Mouse (Mus musculus) hindbrain, embryonic 15.5 days (tissue): ENCODE data around the gene Sh3rf3. TPM values are rescaled to one million over a fixed set of nuclear protein-coding genes. Genes with fewer than 3 reads are reported as not detected.
A peak's percentile ranks its signal among the peaks of the same experiment; 100 is the strongest.

Experiments used
- ATAC-seq: fragments of 200-750 bp; cut with Nextera tagmentation; 2 replicates; pipeline ENCODE4 v1.8.0; 2017; ENCODE audit warnings: low read depth, moderate number of reproducible peaks, moderate TSS enrichment; ENCODE audit not compliant: low FRiP score
- H3K27ac ChIP-seq: fragments of 300-500 bp; sonication (generic); replicated peaks from 2 replicates; pipeline ENCODE4 v1.5.1; 2015; ENCODE audit warnings: mild to moderate bottlenecking, inconsistent platforms
- H3K27me3 ChIP-seq: fragments of 300-500 bp; sonication (generic); 2 replicates; pipeline ENCODE4 v1.6.1; 2015; ENCODE audit warnings: control low read depth, inconsistent platforms
- H3K36me3 ChIP-seq: fragments of 300-500 bp; sonication (generic); 2 replicates; pipeline ENCODE4 v1.6.1; 2015; ENCODE audit warnings: control low read depth, inconsistent platforms
- H3K4me1 ChIP-seq: fragments of 300-500 bp; sonication (generic); replicated peaks from 2 replicates; pipeline ENCODE4 v1.6.1; 2015; ENCODE audit warnings: control low read depth, inconsistent platforms
- H3K4me2 ChIP-seq: fragments of 300-500 bp; sonication (generic); 2 replicates; pipeline ENCODE4 v1.6.1; 2015; ENCODE audit warnings: moderate library complexity, mild to moderate bottlenecking, inconsistent platforms
- H3K4me3 ChIP-seq: fragments of 300-500 bp; sonication (generic); 2 replicates; pipeline ENCODE4 v1.5.1; 2015; ENCODE audit warnings: mild to moderate bottlenecking, inconsistent platforms
- H3K9ac ChIP-seq: fragments of 300-500 bp; sonication (generic); 2 replicates; pipeline ENCODE4 v1.6.1; 2015; ENCODE audit warnings: inconsistent platforms
- H3K9me3 ChIP-seq: fragments of 300-500 bp; sonication (generic); 2 replicates; pipeline ENCODE4 v1.6.1; 2016; ENCODE audit warnings: control low read depth, inconsistent platforms
- WGBS: fragments of 180-500 bp; shearing (Covaris S2); methylation state at CpG from one replicate; pipeline ENCODE4 v1.1.7; 2015; 5-methylcytosine and 5-hydroxymethylcytosine counted together
- polyA plus RNA-seq: library from polyadenylated mRNA; unstranded; fragments of >200 nt; fragmentation: Nextera tagmentation; extraction: Ambion mirVana; gene quantifications from 2 replicates; pipeline ENCODE4 v1.2.1, GENCODE M21; 2015

The Sh3rf3 gene
- polyA plus RNA-seq, 1 experiment from 2014 or later, result 4.4 TPM

DNA sequence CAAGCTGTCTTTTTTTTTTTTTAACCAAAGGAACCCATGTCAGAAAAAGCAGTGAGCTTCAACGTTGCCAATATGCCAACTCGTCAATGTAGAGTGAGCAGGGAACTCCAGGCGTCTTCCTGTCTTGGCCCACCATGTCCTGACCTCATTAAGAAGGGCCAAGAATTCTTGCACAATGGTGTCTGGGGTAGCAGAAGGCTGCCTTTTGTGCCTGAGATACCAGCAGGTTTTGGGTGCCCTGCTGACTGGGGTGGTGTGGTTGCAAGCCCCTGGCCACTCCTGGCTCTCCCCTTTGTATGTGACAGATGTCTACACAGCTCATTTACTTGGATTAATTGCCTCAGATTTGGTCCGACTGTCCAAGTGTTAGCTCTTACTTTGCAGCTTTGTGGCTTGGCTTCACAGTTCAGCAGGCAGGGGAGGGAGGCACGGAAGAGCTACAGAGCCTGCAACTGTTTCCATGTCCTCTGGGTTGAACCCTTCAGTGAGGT lies 115.8 kb downstream of the Sh3rf3 start:
- H3K9ac ChIP-seq, result no peak overlapping the region
- peaks cover 21% of the 10 kb centered on the region for H3K4me1 ChIP-seq
- WGBS, result 33% methylated on average over 5 of the region's 5 CpGs
- H3K4me2 ChIP-seq, result no peak overlapping the region
- H3K9me3 ChIP-seq, result no peaks in the 10 kb centered on the region
- H3K4me3 ChIP-seq, result no peak overlapping the region
- ATAC-seq, result peak; percentile 62
- no peaks in the 10 kb centered on the region for H3K27me3 ChIP-seq
- no peaks in the 10 kb centered on the region for H3K36me3 ChIP-seq
- no peak overlapping the region; the same call in 1 of the 2 replicates for H3K27ac ChIP-seq

DNA sequence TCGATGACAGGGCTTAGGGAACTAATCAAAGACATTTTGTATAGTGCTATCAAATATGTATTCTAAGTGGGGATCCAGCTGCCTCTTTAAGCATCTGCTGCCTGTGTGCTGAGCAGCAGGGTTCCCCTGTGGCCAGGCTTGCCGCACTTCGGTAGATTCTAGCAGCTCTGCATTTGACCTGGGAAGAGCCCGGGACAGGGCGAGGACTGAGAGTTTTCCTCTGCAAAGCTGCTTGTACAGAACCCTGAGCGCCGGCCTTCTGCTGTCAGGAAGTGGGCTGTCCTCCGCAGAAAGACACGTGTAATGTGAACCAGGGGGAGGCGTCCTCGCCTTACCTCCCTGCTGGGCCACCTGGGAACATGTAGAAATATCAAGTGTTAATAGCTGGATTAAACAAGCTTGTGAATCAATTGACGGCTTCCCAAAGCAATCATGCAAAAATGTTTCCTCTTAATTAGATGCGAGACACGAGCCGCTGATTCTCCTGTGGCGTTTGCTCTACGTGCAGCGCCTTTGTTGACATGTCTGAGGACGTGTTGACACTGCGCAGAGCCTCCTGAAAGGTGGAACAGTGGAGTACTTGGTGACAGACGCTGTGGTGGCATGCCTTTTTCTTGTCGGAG lies 119.1 kb downstream of the Sh3rf3 start:
- no peaks in the 10 kb centered on the region for H3K27me3 ChIP-seq
- H3K4me2 ChIP-seq, result peak overlapping the region; percentile 48
- peak overlapping the region; percentile 31 for H3K27ac ChIP-seq
- no peaks in the 10 kb centered on the region for H3K36me3 ChIP-seq
- H3K9me3 ChIP-seq, result no peaks in the 10 kb centered on the region
- peaks cover 31% of the 10 kb centered on the region for H3K4me1 ChIP-seq
- ATAC-seq, result peak; percentile 49
- H3K9ac ChIP-seq, result peak overlapping the region; percentile 15; the same call in 1 of the 2 replicates
- peak overlapping the region; percentile 10; the same call in 1 of the 2 replicates for H3K4me3 ChIP-seq
- 14% methylated on average over 22 of the region's 22 CpGs for WGBS

DNA sequence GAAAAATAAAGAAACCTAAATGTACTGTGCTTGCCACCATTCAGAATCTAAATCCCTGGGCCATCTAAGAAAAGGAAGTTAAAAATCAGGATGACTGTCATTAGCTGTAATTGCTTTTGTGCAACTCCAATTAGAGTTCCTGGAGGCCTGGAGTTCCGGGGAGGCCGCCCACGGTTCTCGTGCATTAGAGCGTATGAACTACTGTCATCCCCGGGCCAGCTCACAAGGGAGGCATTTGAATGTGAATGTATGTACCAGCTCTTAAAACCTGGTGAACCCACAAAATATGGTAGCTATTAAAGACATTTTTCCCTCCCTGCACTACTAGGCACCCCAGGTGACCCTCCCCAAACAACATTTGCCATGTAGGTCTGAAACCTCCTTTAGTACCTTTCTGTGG lies 122.4 kb downstream of the Sh3rf3 start:
- WGBS, result 43% methylated on average over 6 of the region's 6 CpGs
- Histone ChIP-seq H3K27ac (0 out of 2 replicates have a peak overlapping the region, but pooled peaks have one; percentile 7), H3K4me2 (no peak overlapping the region), H3K9me3 (no peaks in the 10 kb centered on the region), H3K27me3 (no peaks in the 10 kb centered on the region), H3K36me3 (no peaks in the 10 kb centered on the region), H3K4me3 (no peak overlapping the region), H3K9ac (no peak overlapping the region), H3K4me1 (peaks cover 23% of the 10 kb centered on the region)
- no peak for ATAC-seq

DNA sequence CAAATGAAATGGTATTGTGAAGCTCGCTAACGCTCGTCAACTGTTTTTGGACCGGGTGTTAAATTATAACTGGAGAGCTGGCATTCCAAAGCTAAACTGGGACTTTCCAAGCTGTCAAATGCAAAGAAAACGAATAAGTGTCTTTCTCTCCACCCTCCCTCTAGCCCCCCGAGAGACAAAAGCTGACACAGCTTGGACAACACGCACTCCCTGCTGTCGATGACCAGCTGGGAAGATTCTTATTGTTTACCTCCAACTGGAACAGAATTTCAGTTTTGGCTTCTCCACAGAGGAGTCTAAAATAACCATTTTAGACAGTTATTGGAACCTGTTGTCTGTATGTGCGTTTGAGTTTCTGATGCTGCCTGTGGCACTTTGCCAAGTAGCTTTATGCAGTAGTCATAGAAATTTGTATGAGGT lies 123.3 kb downstream of the Sh3rf3 start:
- no peak overlapping the region for H3K27ac ChIP-seq
- H3K27me3 ChIP-seq, result no peaks in the 10 kb centered on the region
- no peaks in the 10 kb centered on the region for H3K36me3 ChIP-seq
- no peak overlapping the region for H3K9ac ChIP-seq
- H3K9me3 ChIP-seq, result no peaks in the 10 kb centered on the region
- H3K4me1 ChIP-seq, result peaks cover 23% of the 10 kb centered on the region
- 31% methylated on average over 9 of the region's 9 CpGs for WGBS
- ATAC-seq, result no peak
- no peak overlapping the region for H3K4me3 ChIP-seq
- no peak overlapping the region for H3K4me2 ChIP-seq

DNA sequence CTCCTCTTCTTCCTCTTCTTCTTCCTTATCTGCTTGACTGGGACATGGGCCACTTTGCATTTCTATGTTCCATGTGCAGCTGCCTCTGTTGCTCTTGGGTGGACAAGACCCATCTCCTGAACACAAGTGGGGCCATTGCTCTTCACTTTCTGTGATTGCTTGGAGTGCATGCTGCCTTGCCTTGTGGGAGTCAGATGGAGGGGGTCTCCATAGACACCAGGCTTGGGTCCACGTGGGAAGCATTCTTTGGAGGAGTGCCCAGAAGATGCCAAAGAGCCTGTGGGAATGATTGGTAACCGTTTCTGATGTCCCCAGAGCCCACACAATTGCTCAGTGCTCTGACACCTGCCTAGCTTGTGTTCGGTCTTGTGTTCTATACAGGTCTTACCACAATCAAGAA lies 124.4 kb downstream of the Sh3rf3 start:
- Histone ChIP-seq H3K4me3 (no peak overlapping the region), H3K27ac (no peak overlapping the region), H3K4me2 (no peak overlapping the region), H3K9ac (no peak overlapping the region), H3K4me1 (peaks cover 14% of the 10 kb centered on the region), H3K9me3 (no peaks in the 10 kb centered on the region), H3K36me3 (no peaks in the 10 kb centered on the region), H3K27me3 (no peaks in the 10 kb centered on the region)
- ATAC-seq, result no peak
- WGBS, result 57% methylated on average over 3 of the region's 3 CpGs

DNA sequence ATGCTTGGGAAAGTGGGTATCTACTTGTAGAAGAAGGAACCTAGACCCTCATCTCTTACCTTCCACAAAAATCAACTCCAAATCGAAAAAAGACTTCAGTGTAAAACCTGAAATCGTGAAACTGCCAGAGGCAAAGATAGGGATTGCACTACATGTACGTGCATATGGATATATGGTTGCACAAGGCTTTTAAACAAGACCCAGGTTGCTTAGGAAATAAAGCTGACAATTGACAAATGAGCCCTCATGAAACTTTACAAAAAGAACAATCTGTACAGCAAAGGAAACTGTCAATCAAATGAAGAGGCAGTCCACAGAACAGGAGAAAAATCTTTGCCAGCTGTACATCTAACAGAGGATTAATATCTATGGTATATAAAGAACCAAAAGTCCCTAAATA lies 129.7 kb downstream of the Sh3rf3 start:
- no peak for ATAC-seq
- Histone ChIP-seq H3K4me3 (no peak overlapping the region), H3K9ac (no peak overlapping the region), H3K4me2 (no peak overlapping the region), H3K27ac (no peak overlapping the region), H3K4me1 (no peaks in the 10 kb centered on the region), H3K36me3 (no peaks in the 10 kb centered on the region), H3K27me3 (no peaks in the 10 kb centered on the region), H3K9me3 (no peaks in the 10 kb centered on the region)
- 87% methylated on average over 3 of the region's 3 CpGs for WGBS

DNA sequence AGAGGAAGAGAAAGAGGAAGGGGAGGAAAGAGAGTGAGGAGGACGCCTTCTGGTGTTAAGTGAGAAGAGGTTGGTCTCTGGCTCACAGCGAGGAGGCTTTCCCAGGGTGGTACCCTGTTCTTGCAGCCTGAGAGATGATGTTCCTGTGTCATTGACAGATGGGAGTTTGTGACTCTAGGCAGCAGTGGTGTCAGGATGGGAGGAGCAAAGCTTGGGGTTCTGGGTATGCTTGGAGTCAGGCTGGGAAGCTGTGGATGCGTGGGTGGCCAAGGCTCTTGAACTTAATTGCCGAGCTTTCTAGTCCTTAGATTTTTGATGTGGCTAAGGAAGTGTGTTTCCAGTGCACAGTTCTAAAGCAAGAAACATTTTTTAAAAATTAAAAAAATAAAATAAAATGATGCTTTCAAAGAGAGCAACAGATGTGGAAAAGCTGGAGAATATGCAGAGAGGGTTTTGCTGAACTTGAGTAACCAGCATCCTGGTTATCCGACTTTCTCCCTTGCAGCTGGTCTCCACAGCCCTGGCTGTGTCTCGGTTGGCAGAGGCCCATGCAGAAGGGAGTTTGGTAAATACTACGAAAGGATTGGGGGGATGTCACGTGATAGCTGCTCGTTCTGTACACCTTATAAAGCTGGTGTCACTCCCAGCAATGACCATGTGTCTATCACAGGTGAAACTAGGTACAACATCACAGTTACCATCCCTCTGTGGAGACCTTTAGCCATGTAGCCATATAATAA lies 130.7 kb downstream of the Sh3rf3 start:
- H3K9me3 ChIP-seq, result no peaks in the 10 kb centered on the region
- WGBS, result 84% methylated on average over 9 of the region's 9 CpGs

DNA sequence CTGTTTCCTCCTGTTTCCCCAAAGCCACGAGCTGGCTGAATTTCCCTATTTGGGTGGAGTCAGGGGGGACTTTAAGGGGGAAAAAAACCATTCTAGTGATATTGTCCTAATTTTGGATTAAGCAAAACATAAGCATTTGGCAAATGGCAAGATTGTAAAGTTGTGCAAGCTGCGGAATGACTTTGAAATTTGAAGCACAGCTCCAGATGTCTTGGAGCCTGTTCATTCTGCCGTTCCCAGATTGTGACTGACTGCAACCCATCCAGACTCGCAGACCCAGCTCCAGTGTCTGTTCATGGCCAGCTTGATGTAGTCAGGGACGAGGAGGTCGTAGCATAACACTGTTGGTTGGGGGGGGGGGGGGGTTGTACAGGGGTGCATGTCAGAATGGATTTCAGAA lies 131.8 kb downstream of the Sh3rf3 start:
- Histone ChIP-seq H3K4me2 (no peak overlapping the region), H3K36me3 (no peaks in the 10 kb centered on the region), H3K9me3 (no peaks in the 10 kb centered on the region), H3K27me3 (no peaks in the 10 kb centered on the region), H3K4me1 (peaks cover 5% of the 10 kb centered on the region), H3K4me3 (no peak overlapping the region), H3K27ac (no peak overlapping the region), H3K9ac (no peak overlapping the region)
- no peak for ATAC-seq
- WGBS, result 89% methylated on average over 6 of the region's 6 CpGs

More for the DNA sequence above, 130.7 kb downstream of the Sh3rf3 start:
- no peaks in the 10 kb centered on the region for H3K27me3 ChIP-seq
- H3K36me3 ChIP-seq, result no peaks in the 10 kb centered on the region
- no peak overlapping the region for H3K4me2 ChIP-seq
- H3K4me3 ChIP-seq, result no peak overlapping the region
- H3K4me1 ChIP-seq, result no peaks in the 10 kb centered on the region
- H3K27ac ChIP-seq, result no peak overlapping the region
- ATAC-seq, result no peak
- H3K9ac ChIP-seq, result no peak overlapping the region

DNA sequence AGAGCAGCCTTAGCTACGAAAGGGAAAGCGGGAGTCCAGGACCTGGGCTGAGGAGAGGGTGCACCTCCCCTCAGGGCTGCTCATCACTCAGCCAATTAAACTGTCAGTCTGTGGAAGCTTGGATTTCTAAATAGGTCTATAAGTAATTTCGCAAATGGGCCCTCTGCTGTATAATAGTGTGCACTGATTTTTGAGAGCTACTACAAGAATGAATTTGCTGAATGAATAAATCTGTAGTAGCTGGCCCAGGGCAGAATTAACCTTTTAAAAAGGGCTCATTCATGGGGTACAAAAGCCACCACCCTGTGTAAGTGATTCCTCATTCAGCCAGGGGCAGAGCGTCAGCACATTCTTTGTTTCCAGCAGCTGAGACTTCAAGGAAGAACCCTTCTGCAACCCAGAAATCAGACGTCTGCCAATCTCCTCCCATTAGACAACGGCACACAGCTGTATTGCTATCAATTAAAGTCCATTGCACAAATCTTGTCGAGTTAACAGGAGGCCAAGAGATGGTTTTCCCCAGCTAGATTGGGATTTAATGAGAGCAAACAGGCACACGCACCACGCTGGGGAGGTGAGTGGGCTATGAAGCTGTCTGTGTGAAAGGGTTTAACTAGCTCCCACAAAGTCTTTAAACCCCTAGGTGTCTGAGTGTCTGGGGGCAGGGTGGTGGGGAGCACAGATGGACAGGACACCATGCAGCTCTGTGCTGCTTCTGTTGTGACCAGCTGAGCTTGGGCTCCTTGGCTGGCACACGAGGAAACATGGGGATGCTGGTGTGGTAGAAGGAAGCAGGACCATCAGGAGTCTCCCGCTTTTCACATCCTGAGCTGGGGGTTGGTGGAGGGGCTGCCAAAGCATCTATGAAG lies 136.8 kb downstream of the Sh3rf3 start:
- H3K4me2 ChIP-seq, result no peak overlapping the region
- peak; percentile 89 for ATAC-seq
- peaks cover 14% of the 10 kb centered on the region for H3K4me1 ChIP-seq
- H3K27me3 ChIP-seq, result no peaks in the 10 kb centered on the region
- no peaks in the 10 kb centered on the region for H3K36me3 ChIP-seq
- H3K4me3 ChIP-seq, result no peak overlapping the region
- no peaks in the 10 kb centered on the region for H3K9me3 ChIP-seq
- H3K9ac ChIP-seq, result no peak overlapping the region
- peak overlapping the region; percentile 12; the same call in 1 of the 2 replicates for H3K27ac ChIP-seq
- 15% methylated on average over 11 of the region's 11 CpGs for WGBS

DNA sequence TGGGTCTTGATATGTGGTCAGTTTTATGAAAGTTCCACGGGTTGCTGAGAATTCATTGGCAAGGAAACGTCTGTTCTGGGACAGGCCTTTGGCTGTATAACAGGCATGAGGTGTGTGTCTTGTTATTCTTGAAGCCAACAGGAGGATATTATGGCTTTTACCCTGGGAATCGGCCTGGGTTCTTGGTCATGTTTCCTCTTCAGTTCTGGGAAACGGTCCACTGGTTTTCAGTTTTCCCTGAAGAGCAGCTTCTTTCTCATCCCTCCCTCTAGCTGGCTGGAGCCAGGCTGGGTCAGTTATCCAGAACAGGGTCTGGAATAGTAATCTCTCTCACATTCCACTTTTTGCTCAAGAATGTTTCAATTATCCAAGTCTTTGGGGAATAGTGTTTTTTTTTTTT lies 147.0 kb downstream of the Sh3rf3 start:
- no peak overlapping the region for H3K9ac ChIP-seq
- ATAC-seq, result no peak
- H3K4me1 ChIP-seq, result no peaks in the 10 kb centered on the region
- no peaks in the 10 kb centered on the region for H3K9me3 ChIP-seq
- H3K4me2 ChIP-seq, result no peak overlapping the region
- no peak overlapping the region for H3K4me3 ChIP-seq
- H3K27me3 ChIP-seq, result no peaks in the 10 kb centered on the region
- no peak overlapping the region for H3K27ac ChIP-seq
- WGBS, result 80% methylated on average over 4 of the region's 4 CpGs
- H3K36me3 ChIP-seq, result no peaks in the 10 kb centered on the region

DNA sequence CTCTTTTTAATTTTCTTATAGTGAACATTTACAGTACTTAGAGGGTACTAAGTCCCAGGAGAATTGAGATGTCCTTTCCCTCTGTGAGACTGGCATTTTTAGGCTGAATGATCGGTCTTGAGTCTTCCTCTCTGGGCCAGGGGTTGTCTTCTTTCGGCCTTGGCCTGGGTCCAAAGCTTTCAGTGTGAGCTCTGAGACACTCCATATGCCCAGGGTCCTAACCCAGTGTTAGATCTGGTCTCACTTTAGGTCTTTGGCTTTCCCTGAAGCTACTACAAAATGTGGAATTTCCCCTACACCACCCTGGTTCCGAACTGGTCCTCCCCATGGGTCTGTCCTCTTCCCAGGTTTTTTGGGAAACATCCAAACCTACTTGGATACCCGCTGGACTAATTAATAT lies 155.1 kb downstream of the Sh3rf3 start:
- Histone ChIP-seq H3K4me1 (no peaks in the 10 kb centered on the region), H3K27me3 (no peaks in the 10 kb centered on the region), H3K9ac (no peak overlapping the region), H3K4me2 (no peak overlapping the region), H3K27ac (no peak overlapping the region), H3K4me3 (no peak overlapping the region), H3K36me3 (no peaks in the 10 kb centered on the region), H3K9me3 (no peaks in the 10 kb centered on the region)
- 69% methylated on average over 4 of the region's 4 CpGs for WGBS
- ATAC-seq, result no peak

DNA sequence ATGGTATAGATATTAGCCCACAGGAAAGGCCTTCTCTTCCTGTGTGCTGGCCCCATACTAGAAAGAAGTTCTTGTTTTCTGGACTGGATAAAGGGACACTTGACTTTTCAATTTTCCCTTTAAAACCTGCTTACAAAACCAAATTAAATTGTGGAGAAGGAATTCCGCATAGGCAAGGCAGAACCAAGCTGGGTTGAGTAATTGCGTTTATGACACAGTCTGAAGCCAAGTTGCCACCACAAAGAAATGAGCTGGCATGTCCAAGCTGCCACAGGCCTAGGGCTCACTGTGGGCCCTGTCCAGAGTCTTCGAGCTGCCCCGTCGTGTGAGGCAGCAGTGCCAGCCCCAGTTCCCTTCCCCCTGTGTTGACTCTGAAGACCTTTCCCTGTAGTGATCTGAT lies 156.2 kb downstream of the Sh3rf3 start:
- Histone ChIP-seq H3K27me3 (no peaks in the 10 kb centered on the region), H3K4me2 (no peak overlapping the region), H3K27ac (no peak overlapping the region), H3K9me3 (no peaks in the 10 kb centered on the region), H3K4me1 (no peaks in the 10 kb centered on the region), H3K36me3 (no peaks in the 10 kb centered on the region), H3K4me3 (no peak overlapping the region), H3K9ac (no peak overlapping the region)
- ATAC-seq, result no peak
- whole genome bisulfite sequencing, result 91% methylated on average over 5 of the region's 5 CpGs
